ENCODE assay signal across 14 mouse cellular contexts in genomic region chr13:99474108-99474507, GRCm38 (mm10). TPM values are rescaled to one million over a fixed set of nuclear protein-coding genes. Genes with fewer than 3 reads are reported as not detected.
A peak's percentile ranks its signal among the peaks of the same experiment; 100 is the strongest.
DNase-seq lines count a peak whose midpoint lies in the region; ATAC-seq lines count a peak whose summit lies in the region.
"Had no signal": no experiment of that assay in that cellular context is flagged by ENCODE, and none has a peak within 500 bp of the region (broad histone marks: within the 10 kb centered on the region; RNA-seq: fewer than 3 reads in every experiment).

No protein-coding gene starts in this region.

- WGBS in forebrain, embryonic 13.5 days, result 65% methylated on average over 7 of the region's 7 CpGs
- 89% methylated on average over 7 of the region's 7 CpGs for WGBS in forebrain, embryonic 11.5 days
- WGBS in midbrain, embryonic 10.5 days, result 89% methylated on average over 7 of the region's 7 CpGs
- 66% methylated on average over 7 of the region's 7 CpGs for WGBS in midbrain, embryonic 15.5 days
- 49% methylated on average over 7 of the region's 7 CpGs for whole genome bisulfite sequencing in hindbrain, embryonic 14.5 days
- WGBS in embryonic facial prominence, embryonic 10.5 days, result 91% methylated on average over 7 of the region's 7 CpGs

- no peak for DNase-seq in forebrain, embryonic 11.5 days (ENCODE audit: low spot score)
- no peak for DNase-seq in midbrain, embryonic 10.5 days (ENCODE audit: low spot score)
- no peak for DNase-seq in hindbrain, embryonic 14.5 days (ENCODE audit: low spot score)
- no peak for DNase-seq in right cerebral cortex, postnatal 36 days (ENCODE audit: low spot score in 2 of 2)
- DNase-seq in embryonic facial prominence, embryonic 10.5 days (ENCODE audit: low spot score), result no peak
- DNase-seq: lung, postnatal 14 days had no signal

- no peak overlapping the region for H3K4me3 ChIP-seq in forebrain, embryonic 13.5 days
- H3K4me3 ChIP-seq in forebrain, embryonic 11.5 days (ENCODE audit: low read depth, low read length), result no peak overlapping the region
- H3K4me3 ChIP-seq in midbrain, embryonic 10.5 days, result no peak overlapping the region
- no peak overlapping the region for H3K4me3 ChIP-seq in midbrain, embryonic 15.5 days
- no peak overlapping the region for H3K4me3 ChIP-seq in hindbrain, embryonic 14.5 days (replicated peaks; ENCODE audit: low read length)
- no peak overlapping the region for H3K4me3 ChIP-seq in embryonic facial prominence, embryonic 10.5 days
- H3K4me3 ChIP-seq: heart, embryonic 12.5 days; neural tube, embryonic 15.5 days had no signal

- H3K27me3 ChIP-seq in forebrain, embryonic 13.5 days, result no peaks in the 10 kb centered on the region
- H3K27me3 ChIP-seq in forebrain, embryonic 11.5 days (ENCODE audit: control insufficient read depth, insufficient read depth, low read length), result no peaks in the 10 kb centered on the region
- no peaks in the 10 kb centered on the region for H3K27me3 ChIP-seq in midbrain, embryonic 10.5 days (ENCODE audit: low read depth, poor library complexity, severe bottlenecking)
- no peaks in the 10 kb centered on the region for H3K27me3 ChIP-seq in midbrain, embryonic 15.5 days (replicated peaks)
- H3K27me3 ChIP-seq in hindbrain, embryonic 14.5 days (ENCODE audit: control insufficient read depth, insufficient read depth, low read length), result no peaks in the 10 kb centered on the region
- no peaks in the 10 kb centered on the region for H3K27me3 ChIP-seq in embryonic facial prominence, embryonic 10.5 days (replicated peaks; ENCODE audit: low read depth, poor library complexity, severe bottlenecking)
- H3K27me3 ChIP-seq: heart, embryonic 12.5 days; neural tube, embryonic 15.5 days had no signal

- ATAC-seq in forebrain, embryonic 13.5 days, result peak; percentile 25; the same call in 1 of the 2 replicates
- no peak for ATAC-seq in forebrain, embryonic 11.5 days (replicated peaks; ENCODE audit: low FRiP score)
- no peak for ATAC-seq in midbrain, embryonic 15.5 days (replicated peaks)
- ATAC-seq in hindbrain, embryonic 14.5 days (ENCODE audit: low FRiP score), result peak; percentile 38; the same call in 1 of the 2 replicates
- ATAC-seq: inflammation-experienced regulatory T-cells, adult 6 months had no signal

- peak overlapping the region; percentile 14; the same call in 1 of the 2 replicates for H3K4me2 ChIP-seq in forebrain, embryonic 13.5 days
- no peak overlapping the region for H3K4me2 ChIP-seq in forebrain, embryonic 11.5 days (ENCODE audit: low read depth, low read length, severe bottlenecking)
- H3K4me2 ChIP-seq in midbrain, embryonic 15.5 days, result no peak overlapping the region
- no peak overlapping the region for H3K4me2 ChIP-seq in hindbrain, embryonic 14.5 days (replicated peaks)
- H3K4me2 ChIP-seq: heart, embryonic 12.5 days; liver, embryonic 11.5 days had no signal

- peaks cover 29% of the 10 kb centered on the region for H3K36me3 ChIP-seq in forebrain, embryonic 13.5 days (ENCODE audit: poor library complexity, severe bottlenecking)
- no peaks in the 10 kb centered on the region; the same call in 1 of the 2 replicates for H3K36me3 ChIP-seq in forebrain, embryonic 11.5 days (ENCODE audit: control insufficient read depth, insufficient read depth, low read length)
- peaks cover 64% of the 10 kb centered on the region for H3K36me3 ChIP-seq in midbrain, embryonic 10.5 days
- no peaks in the 10 kb centered on the region; the same call in 1 of the 2 replicates for H3K36me3 ChIP-seq in midbrain, embryonic 15.5 days (replicated peaks)
- peaks cover 44% of the 10 kb centered on the region for H3K36me3 ChIP-seq in hindbrain, embryonic 14.5 days (replicated peaks; ENCODE audit: control insufficient read depth, insufficient read depth)
- peaks cover 25% of the 10 kb centered on the region for H3K36me3 ChIP-seq in embryonic facial prominence, embryonic 10.5 days (replicated peaks)
- H3K36me3 ChIP-seq: G1E had no signal

- no peaks in the 10 kb centered on the region for H3K9me3 ChIP-seq in forebrain, embryonic 13.5 days (replicated peaks)
- H3K9me3 ChIP-seq in forebrain, embryonic 11.5 days (ENCODE audit: control insufficient read depth, low read length), result no peaks in the 10 kb centered on the region
- no peaks in the 10 kb centered on the region for H3K9me3 ChIP-seq in midbrain, embryonic 10.5 days (replicated peaks)
- H3K9me3 ChIP-seq in midbrain, embryonic 15.5 days, result no peaks in the 10 kb centered on the region
- no peaks in the 10 kb centered on the region for H3K9me3 ChIP-seq in hindbrain, embryonic 14.5 days (ENCODE audit: control insufficient read depth, low read length)
- H3K9me3 ChIP-seq in embryonic facial prominence, embryonic 10.5 days, result no peaks in the 10 kb centered on the region
- H3K9me3 ChIP-seq: heart, embryonic 12.5 days; neural tube, embryonic 15.5 days had no signal

- H3K27ac ChIP-seq in forebrain, embryonic 13.5 days, result 0 out of 2 replicates have a peak overlapping the region, but pooled peaks have one; percentile 54
- no peak overlapping the region for H3K27ac ChIP-seq in forebrain, embryonic 11.5 days (ENCODE audit: low read depth, low read length)
- H3K27ac ChIP-seq in midbrain, embryonic 10.5 days (replicated peaks), result peak overlapping the region; percentile 90
- H3K27ac ChIP-seq in midbrain, embryonic 15.5 days, result no peak overlapping the region
- H3K27ac ChIP-seq in hindbrain, embryonic 14.5 days, result no peak overlapping the region
- H3K27ac ChIP-seq in embryonic facial prominence, embryonic 10.5 days (replicated peaks), result no peak overlapping the region; the same call in 1 of the 2 replicates
- H3K27ac ChIP-seq: kidney, postnatal 0 days had no signal

- no peak overlapping the region for H3K9ac ChIP-seq in forebrain, embryonic 13.5 days
- H3K9ac ChIP-seq in forebrain, embryonic 11.5 days (ENCODE audit: low read length), result no peak overlapping the region
- no peak overlapping the region for H3K9ac ChIP-seq in midbrain, embryonic 15.5 days
- no peak overlapping the region for H3K9ac ChIP-seq in hindbrain, embryonic 14.5 days
- H3K9ac ChIP-seq: heart, embryonic 12.5 days; neural tube, embryonic 15.5 days had no signal

- peaks cover 71% of the 10 kb centered on the region for H3K4me1 ChIP-seq in forebrain, embryonic 13.5 days
- peaks cover 23% of the 10 kb centered on the region for H3K4me1 ChIP-seq in forebrain, embryonic 11.5 days (replicated peaks; ENCODE audit: control insufficient read depth, insufficient read depth, low read length)
- H3K4me1 ChIP-seq in midbrain, embryonic 10.5 days, result peaks cover 90% of the 10 kb centered on the region
- H3K4me1 ChIP-seq in midbrain, embryonic 15.5 days, result peaks cover 50% of the 10 kb centered on the region
- H3K4me1 ChIP-seq in hindbrain, embryonic 14.5 days (replicated peaks; ENCODE audit: control insufficient read depth, insufficient read depth, low read length), result peaks cover 30% of the 10 kb centered on the region
- H3K4me1 ChIP-seq in embryonic facial prominence, embryonic 10.5 days, result peaks cover 24% of the 10 kb centered on the region

RNA-seq across cellular contexts. Expression of gene Map1b, which starts 42.2 kb away (rescaled TPM):
- 1,694 and 1,735 TPM in 2 replicates for polyA plus RNA-seq in forebrain, embryonic 13.5 days (2015; fragmentation: Nextera tagmentation; extraction: Ambion mirVana)
- polyA plus RNA-seq in forebrain, embryonic 11.5 days (2014; fragmentation: Nextera tagmentation; extraction: Ambion mirVana), result 823 and 854 TPM in 2 replicates
- polyA plus RNA-seq in midbrain, embryonic 10.5 days (2016; fragmentation: Nextera tagmentation; extraction: Ambion mirVana), result 665 and 916 TPM in 2 replicates
- 2,126 and 2,223 TPM in 2 replicates for polyA plus RNA-seq in midbrain, embryonic 15.5 days (2015; fragmentation: Nextera tagmentation; extraction: Ambion mirVana)
- polyA plus RNA-seq in hindbrain, embryonic 14.5 days (2014; fragmentation: Nextera tagmentation; extraction: Ambion mirVana), result 2,185 and 2,283 TPM in 2 replicates
- 288 and 317 TPM in 2 replicates for polyA plus RNA-seq in embryonic facial prominence, embryonic 10.5 days (2016; fragmentation: Nextera tagmentation; extraction: Ambion mirVana)
- polyA plus RNA-seq: G1E had no signal

Comparison
In these comparisons a context has a peak if more than half of its experiments do, and no peak if none do; other contexts are left out.
1. ATAC-seq: peak in forebrain, embryonic 13.5 days (single experiment) and hindbrain, embryonic 14.5 days (single experiment); none in forebrain, embryonic 11.5 days (single experiment) and midbrain, embryonic 15.5 days (single experiment).
2. H3K27ac ChIP-seq: peak in forebrain, embryonic 13.5 days (single experiment) and midbrain, embryonic 10.5 days (single experiment); none in forebrain, embryonic 11.5 days (single experiment), midbrain, embryonic 15.5 days (single experiment), hindbrain, embryonic 14.5 days (single experiment) and embryonic facial prominence, embryonic 10.5 days (single experiment).